Mouse (Mus musculus): Measurements from ENCODE around the gene Pkp2. TPM values are rescaled to one million over a fixed set of nuclear protein-coding genes. Genes with fewer than 3 reads are reported as not detected.
A peak's percentile ranks its signal among the peaks of the same experiment; 100 is the strongest.

Pkp2 gene
- polyA plus RNA-seq, 1 experiment from 2014 or later, result 14.4 TPM

- WGBS (ENCODE audit: insufficient replicate concordance), result 91% methylated on average over 3 of the region's 3 CpGs
These were observed 49.3 kb downstream of the Pkp2 start for GRCm38 (mm10) chr16:16262436-16262835.

GRCm38 (mm10) chr16:16272978-16273377 is 59.9 kb downstream of the Pkp2 start:
- ATAC-seq (no peak), DNase-seq (no peak)

More at GRCm38 (mm10) chr16:16262436-16262835, 49.3 kb downstream of the Pkp2 start:
- TF ChIP-seq EP300 (IDR thresholded peaks at IDR 0.05; ENCODE audit: low read depth) (no peak), CTCF (IDR thresholded peaks at IDR 0.05; ENCODE audit: low read depth) (no peak)
- Histone ChIP-seq H3K36me3 (replicated peaks; ENCODE audit: insufficient read depth, low read length) (peaks cover 2% of the 10 kb centered on the region; the same call in 1 of the 2 replicates), H3K9ac (replicated peaks) (no peak overlapping the region), H3K4me1 (ENCODE audit: insufficient read depth) (no peaks in the 10 kb centered on the region), H3K27ac (ENCODE audit: low read depth) (no peak overlapping the region), H3K4me2 (ENCODE audit: low read depth, low read length) (no peak overlapping the region), H3K4me3 (ENCODE audit: low read depth, low read length) (no peak overlapping the region), H3K27me3 (ENCODE audit: insufficient read depth, low read length) (no peaks in the 10 kb centered on the region), H3K9me3 (ENCODE audit: low read length) (no peaks in the 10 kb centered on the region)
- no peak for DNase-seq
- ATAC-seq, result no peak

GRCm38 (mm10) chr16:16273752-16274151 is 60.6 kb downstream of the Pkp2 start:
- Histone ChIP-seq H3K36me3 (replicated peaks; ENCODE audit: insufficient read depth, low read length) (0 out of 2 replicates have a peak, but pooled peaks cover 2% of the 10 kb centered on the region), H3K27ac (ENCODE audit: low read depth) (no peak overlapping the region), H3K4me2 (ENCODE audit: low read depth, low read length) (no peak overlapping the region), H3K9me3 (ENCODE audit: low read length) (no peaks in the 10 kb centered on the region), H3K4me1 (ENCODE audit: insufficient read depth) (no peaks in the 10 kb centered on the region), H3K27me3 (ENCODE audit: insufficient read depth, low read length) (no peaks in the 10 kb centered on the region), H3K9ac (replicated peaks) (no peak overlapping the region), H3K4me3 (ENCODE audit: low read depth, low read length) (no peak overlapping the region)
- WGBS (ENCODE audit: insufficient replicate concordance), result 85% methylated on average over 6 of the region's 6 CpGs
- no peak for DNase-seq
- TF ChIP-seq EP300 (IDR thresholded peaks at IDR 0.05; ENCODE audit: low read depth) (no peak), CTCF (IDR thresholded peaks at IDR 0.05; ENCODE audit: low read depth) (no peak)
- ATAC-seq, result no peak

More at GRCm38 (mm10) chr16:16272978-16273377, 59.9 kb downstream of the Pkp2 start:
- Histone ChIP-seq H3K27me3 (ENCODE audit: insufficient read depth, low read length) (no peaks in the 10 kb centered on the region), H3K4me2 (ENCODE audit: low read depth, low read length) (no peak overlapping the region), H3K27ac (ENCODE audit: low read depth) (no peak overlapping the region), H3K4me3 (ENCODE audit: low read depth, low read length) (no peak overlapping the region), H3K36me3 (replicated peaks; ENCODE audit: insufficient read depth, low read length) (0 out of 2 replicates have a peak, but pooled peaks cover 2% of the 10 kb centered on the region), H3K4me1 (ENCODE audit: insufficient read depth) (no peaks in the 10 kb centered on the region), H3K9me3 (ENCODE audit: low read length) (no peaks in the 10 kb centered on the region), H3K9ac (replicated peaks) (no peak overlapping the region)
- WGBS (ENCODE audit: insufficient replicate concordance), result 67% methylated on average over 3 of the region's 3 CpGs
- no peak for TF ChIP-seq CTCF (IDR thresholded peaks at IDR 0.05; ENCODE audit: low read depth)

GRCm38 (mm10) chr16:16302369-16303137 is 89.4 kb downstream of the Pkp2 start, which contains the start of gene Yars2:
Gene Yars2, plus strand, starts transcription at chr16:16302965.
- Histone ChIP-seq H3K4me3 (ENCODE audit: low read depth, low read length) (peak within 1 kb of the TSS; percentile 84), H3K4me1 (ENCODE audit: insufficient read depth) (peaks cover 4% of the 10 kb centered on the region), H3K36me3 (replicated peaks; ENCODE audit: insufficient read depth, low read length) (peaks cover 11% of the 10 kb centered on the region), H3K27ac (ENCODE audit: low read depth) (peak within 1 kb of the TSS; percentile 91), H3K9ac (replicated peaks) (peak within 1 kb of the TSS; percentile 82), H3K27me3 (ENCODE audit: insufficient read depth, low read length) (no peaks in the 10 kb centered on the region), H3K9me3 (ENCODE audit: low read length) (no peaks in the 10 kb centered on the region), H3K4me2 (ENCODE audit: low read depth, low read length) (peak within 1 kb of the TSS; percentile 92)
- peak; percentile 98 for ATAC-seq
- under 1% methylated on average over 46 of the region's 50 CpGs for WGBS (ENCODE audit: insufficient replicate concordance)
- peak; percentile 90 for DNase-seq
- TF ChIP-seq CTCF (IDR thresholded peaks at IDR 0.05; ENCODE audit: low read depth) (peak; percentile 89), EP300 (IDR thresholded peaks at IDR 0.05; ENCODE audit: low read depth) (no peak)

GRCm38 (mm10) chr16:16303138-16303827 is 90.2 kb downstream of the Pkp2 start:
- Histone ChIP-seq H3K4me2 (ENCODE audit: low read depth, low read length) (peak overlapping the region; percentile 92), H3K9ac (replicated peaks) (peak overlapping the region; percentile 82), H3K4me3 (ENCODE audit: low read depth, low read length) (peak overlapping the region; percentile 84), H3K27me3 (ENCODE audit: insufficient read depth, low read length) (no peaks in the 10 kb centered on the region), H3K4me1 (ENCODE audit: insufficient read depth) (peaks cover 4% of the 10 kb centered on the region), H3K27ac (ENCODE audit: low read depth) (peak overlapping the region; percentile 91), H3K36me3 (replicated peaks; ENCODE audit: insufficient read depth, low read length) (peaks cover 17% of the 10 kb centered on the region), H3K9me3 (ENCODE audit: low read length) (no peaks in the 10 kb centered on the region)
- ATAC-seq (peak; percentile 63), DNase-seq (peak; percentile 63)
- WGBS (ENCODE audit: insufficient replicate concordance), result under 1% methylated on average over 60 of the region's 61 CpGs
- TF ChIP-seq CTCF (IDR thresholded peaks at IDR 0.05; ENCODE audit: low read depth), result no peak
- TF ChIP-seq EP300 (IDR thresholded peaks at IDR 0.05; ENCODE audit: low read depth), result no peak

- peaks cover 19% of the 10 kb centered on the region for H3K36me3 ChIP-seq (replicated peaks; ENCODE audit: insufficient read depth, low read length)
- peak overlapping the region; percentile 92 for H3K4me2 ChIP-seq (ENCODE audit: low read depth, low read length)
- TF ChIP-seq EP300 (IDR thresholded peaks at IDR 0.05; ENCODE audit: low read depth) (no peak), CTCF (IDR thresholded peaks at IDR 0.05; ENCODE audit: low read depth) (peak; percentile 41; the same call in 1 of the 2 replicates)
- DNase-seq, result no peak
- peak overlapping the region; percentile 82 for H3K9ac ChIP-seq (replicated peaks)
- H3K9me3 ChIP-seq (ENCODE audit: low read length), result no peaks in the 10 kb centered on the region
- no peaks in the 10 kb centered on the region for H3K27me3 ChIP-seq (ENCODE audit: insufficient read depth, low read length)
- WGBS (ENCODE audit: insufficient replicate concordance), result 17% methylated on average over 7 of the region's 7 CpGs
- no peak overlapping the region; the same call in 1 of the 2 replicates for H3K27ac ChIP-seq (ENCODE audit: low read depth)
- no peak for ATAC-seq
- peak overlapping the region; percentile 84 for H3K4me3 ChIP-seq (ENCODE audit: low read depth, low read length)
- peaks cover 4% of the 10 kb centered on the region for H3K4me1 ChIP-seq (ENCODE audit: insufficient read depth)
These were observed 90.8 kb downstream of the Pkp2 start for GRCm38 (mm10) chr16:16303888-16304287.

Measured in liver, postnatal 0 days (tissue).